Mouse (Mus musculus): Measurements from ENCODE around the gene Per3.

Gene Per3

DNA sequence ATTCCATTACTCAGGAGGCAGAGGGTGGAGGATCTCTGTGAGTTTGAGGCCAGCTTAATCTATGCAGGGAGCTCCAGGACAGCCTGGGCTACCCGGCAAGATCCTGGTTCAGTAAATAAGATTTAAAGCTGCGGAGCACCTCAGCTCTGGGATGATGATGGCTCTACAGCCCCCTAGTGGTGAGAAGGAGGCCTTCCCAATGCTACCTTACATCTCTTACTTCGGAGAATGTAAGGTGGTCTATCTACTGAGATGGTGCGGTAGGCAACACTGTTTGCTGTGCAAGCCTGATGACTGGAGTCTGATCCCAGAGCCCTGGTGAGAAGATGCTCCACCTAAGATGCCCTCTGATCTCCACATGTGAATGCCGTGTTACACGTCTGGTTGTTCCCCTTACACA is 17.5 kb downstream of the Per3 start:
- 50% methylated on average over 6 of the region's 6 CpGs for WGBS

DNA sequence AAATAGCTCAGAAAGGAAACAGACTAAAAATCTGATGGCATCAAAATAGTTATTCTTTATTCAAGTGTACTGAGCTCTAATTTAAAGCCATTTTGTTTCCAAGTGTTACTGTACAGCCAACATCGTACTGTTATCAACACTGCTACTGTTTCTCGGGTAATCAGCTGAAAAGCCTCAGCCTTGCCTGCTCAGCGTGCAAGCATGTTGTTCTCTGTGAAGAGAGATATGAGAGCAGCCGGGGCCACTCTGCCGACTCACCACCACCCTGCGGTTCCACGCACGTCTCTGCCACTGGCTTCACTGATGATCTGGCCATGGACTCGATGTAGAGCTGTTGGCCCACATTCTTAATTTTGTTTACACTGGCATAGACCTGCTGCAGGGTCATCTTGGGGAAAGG is 20.3 kb downstream of the Per3 start:
- 83% methylated on average over 9 of the region's 9 CpGs for WGBS

DNA sequence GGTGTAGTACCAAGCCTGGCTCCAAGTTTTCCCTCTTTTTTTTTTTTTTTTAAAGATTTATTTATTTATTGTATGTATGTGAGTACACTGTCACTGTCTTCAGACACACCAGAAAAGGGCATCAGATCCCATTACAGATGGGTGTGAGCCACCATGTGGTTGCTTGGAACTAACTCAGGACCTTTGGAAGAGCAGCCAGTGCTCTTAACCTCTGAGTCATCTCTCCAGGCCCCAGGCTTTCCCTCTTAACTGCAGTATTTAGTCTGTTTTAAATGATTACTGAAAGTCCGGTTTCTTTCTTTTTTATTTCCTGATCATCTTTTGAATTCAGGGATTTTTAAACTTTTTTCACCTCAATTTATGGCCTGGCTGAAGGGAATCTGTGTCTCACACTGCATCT is 27.1 kb downstream of the Per3 start:
- WGBS, result 100% methylated on average over 1 of the region's 1 CpGs

DNA sequence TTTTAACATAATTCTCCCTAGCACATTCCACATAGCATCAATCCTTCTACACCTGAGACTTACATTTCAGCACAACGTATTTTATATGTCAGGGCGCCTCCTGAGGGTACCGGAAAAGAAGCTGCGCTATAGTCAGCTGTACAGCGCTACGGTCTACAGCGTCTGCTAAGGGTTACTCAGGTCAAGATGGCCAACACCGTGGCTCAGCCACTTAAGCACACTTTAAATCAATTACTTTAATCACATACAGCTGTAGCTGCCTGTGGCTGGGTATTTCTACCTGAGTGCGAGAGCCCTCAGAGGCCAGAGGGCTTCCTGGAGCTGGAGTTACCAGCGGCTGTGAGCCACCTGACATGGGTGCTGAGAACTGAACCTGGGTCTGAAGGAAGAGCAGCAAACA is 28.5 kb downstream of the Per3 start:
- whole genome bisulfite sequencing, result 95% methylated on average over 10 of the region's 10 CpGs

DNA sequence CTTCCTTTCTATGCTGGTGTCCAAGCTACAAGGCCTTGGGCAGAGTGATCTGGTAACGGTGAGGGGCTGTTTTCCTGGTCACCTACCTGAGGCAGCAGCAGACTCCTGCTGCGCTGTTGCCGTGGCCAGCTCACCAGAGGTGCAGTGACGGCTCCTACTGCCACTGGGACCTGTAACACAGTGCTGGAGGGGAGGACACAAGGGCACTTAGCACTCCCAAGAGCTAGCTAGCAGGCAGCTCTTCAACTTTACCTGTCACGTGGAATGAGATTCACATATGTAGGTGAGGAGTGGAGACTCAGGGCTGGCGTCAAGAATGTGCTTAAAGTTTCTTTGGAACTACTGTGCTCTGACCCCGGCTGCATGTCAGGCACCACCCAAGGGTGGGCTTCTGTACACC is 34.1 kb downstream of the Per3 start:
- 95% methylated on average over 7 of the region's 7 CpGs for WGBS

DNA sequence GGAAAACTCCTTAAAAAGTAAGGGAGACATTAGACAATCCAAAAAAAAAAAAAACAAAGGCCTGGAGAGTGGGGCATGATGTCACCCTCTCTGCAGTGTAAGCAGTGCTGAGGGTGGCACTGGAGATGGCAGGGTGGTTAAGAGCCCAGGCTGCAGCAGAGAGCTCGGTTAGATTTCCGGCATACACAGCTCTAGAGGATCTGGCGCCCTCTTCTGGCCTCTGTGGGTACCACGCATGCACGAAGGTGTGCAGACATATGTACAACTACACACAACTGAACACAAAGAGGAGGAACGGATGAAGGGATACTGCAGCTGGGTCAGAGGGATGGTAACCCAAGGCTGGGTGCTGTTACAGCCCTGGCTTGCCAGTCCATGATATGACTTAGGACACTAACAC is 37.5 kb downstream of the Per3 start:
- 63% methylated on average over 6 of the region's 6 CpGs for WGBS

DNA sequence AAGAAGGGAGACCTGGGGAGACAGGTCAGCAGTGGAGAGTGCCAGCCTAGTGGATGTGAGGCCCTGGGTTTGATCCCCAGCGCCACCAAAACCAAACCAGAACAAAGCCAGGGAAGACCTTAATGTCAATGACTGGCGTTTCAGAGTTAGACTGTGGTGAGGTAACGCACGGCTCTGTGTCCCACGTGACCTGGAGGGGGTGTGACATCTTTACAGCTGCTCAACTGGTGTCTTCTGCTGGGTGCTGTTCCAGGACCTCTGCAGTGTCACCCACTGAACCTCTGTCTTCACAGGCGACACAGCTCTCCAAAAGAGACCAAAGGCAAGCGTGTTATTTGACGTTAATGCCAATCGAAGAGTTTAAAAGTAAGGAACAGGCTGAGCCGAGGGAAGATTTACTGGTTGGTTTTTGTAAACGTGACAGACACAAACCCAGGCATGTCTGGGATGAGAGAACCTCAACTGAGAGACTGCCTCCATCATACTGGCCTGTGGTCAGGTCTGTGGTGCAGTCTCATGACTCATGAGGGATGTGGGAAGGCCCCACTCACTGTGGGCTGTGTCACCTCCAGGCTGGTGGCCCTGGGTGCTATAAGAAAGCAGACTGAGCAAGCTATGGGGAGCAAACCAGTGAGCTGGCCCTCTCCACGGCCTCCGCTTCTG is 38.7 kb downstream of the Per3 start:
- WGBS, result 94% methylated on average over 13 of the region's 13 CpGs

DNA sequence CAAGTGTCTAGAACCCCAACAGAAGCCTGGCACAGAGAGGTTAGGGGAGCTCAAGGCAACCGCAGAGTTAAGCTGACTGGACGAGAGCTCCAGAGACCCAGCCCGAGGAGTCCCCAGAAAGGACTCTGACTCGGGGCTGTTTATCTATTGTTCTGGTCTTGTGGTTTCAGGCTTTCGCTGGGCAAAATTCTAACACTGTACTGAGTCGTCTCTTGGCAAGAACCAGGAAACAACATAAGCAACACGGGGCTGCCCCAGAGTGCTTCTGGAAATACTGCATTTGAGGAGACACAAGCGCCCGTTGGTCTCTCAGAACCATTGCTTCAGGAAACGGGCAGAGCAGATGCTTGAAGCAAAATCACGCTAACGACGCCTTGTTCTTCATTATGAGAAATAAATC is 43.1 kb downstream of the Per3 start:
- WGBS, result 68% methylated on average over 13 of the region's 13 CpGs

DNA sequence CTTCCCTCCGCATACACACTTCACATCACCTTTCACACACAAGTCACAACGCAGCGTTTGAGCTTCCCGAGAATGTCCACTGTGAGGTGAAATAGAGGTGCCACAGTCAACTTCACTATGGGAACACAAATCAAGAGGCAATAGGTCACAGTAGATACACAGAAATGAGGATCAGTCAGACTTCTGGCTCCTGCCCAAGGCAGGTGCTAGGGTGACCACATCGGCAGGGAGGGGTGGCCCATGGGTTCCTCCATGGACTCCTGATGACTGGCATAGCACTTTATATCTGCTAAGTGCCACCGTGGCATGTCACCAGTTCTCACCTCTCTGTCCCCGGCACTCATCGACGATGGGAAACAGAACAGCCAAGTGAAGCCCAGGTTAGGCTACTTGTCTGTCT is 45.8 kb downstream of the Per3 start:
- 94% methylated on average over 9 of the region's 9 CpGs for WGBS

DNA sequence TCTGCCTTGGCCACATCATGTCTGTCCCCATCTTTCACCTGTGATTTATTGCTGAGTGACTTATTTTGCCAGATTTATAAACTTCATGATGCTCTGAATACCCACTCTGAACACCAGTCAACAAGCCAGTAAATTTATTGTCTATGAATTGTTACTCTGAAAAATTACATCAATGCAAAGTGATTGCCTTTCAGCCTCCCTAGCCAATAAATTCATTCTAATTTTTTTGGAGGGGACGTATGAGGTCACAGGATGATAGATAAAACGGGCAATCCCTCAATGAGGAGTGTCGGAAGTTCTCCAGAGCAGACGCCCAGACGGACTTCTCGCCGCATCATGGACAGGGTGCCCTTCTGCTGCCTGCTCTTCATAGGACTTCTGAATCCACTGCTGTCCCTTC is 47.7 kb downstream of the Per3 start, which contains the start of gene Uts2:
Gene Uts2 (plus strand): TSS at position 301 of the 400 bp plus-strand sequence.
- 93% methylated on average over 7 of the region's 7 CpGs for WGBS

DNA sequence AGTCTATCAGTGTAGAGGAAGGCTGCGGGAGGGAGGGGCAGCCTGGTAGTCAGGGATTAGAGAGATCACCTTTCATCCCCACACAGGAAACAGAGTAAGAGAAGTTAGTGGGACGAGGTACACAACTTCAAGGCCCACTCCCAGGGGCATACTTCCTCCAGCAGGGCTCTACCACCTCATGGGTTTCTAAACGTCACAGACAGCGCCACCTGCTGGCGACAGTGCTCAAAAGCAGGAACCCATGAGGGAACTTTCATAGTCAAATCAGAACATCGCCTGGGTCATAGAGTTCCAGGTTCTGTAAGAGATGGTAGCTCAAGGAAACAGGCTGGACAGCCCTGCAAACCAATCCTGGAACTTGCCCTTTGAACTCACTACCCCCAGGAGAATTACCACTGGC is 54.3 kb downstream of the Per3 start:
- WGBS, result 52% methylated on average over 6 of the region's 6 CpGs

DNA sequence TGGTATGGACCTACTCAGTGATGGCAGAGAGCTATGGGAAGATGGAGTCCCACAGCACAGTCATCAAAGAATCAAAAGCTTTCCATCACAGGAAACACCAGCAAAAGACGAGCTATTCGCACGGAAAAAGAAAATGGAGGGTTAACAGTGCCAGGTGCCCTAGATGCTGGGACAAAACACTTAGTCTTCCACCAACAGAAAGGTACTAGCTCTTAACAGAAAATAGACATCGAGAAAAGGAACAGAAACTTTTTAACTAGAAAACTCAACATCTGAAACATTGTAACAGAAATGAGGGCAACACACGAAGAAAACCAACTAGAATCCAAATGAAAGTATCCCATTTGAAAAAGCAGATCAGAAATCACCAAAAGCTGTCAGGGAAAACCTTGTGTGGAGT is 64.3 kb downstream of the Per3 start:
- WGBS, result 80% methylated on average over 5 of the region's 5 CpGs

DNA sequence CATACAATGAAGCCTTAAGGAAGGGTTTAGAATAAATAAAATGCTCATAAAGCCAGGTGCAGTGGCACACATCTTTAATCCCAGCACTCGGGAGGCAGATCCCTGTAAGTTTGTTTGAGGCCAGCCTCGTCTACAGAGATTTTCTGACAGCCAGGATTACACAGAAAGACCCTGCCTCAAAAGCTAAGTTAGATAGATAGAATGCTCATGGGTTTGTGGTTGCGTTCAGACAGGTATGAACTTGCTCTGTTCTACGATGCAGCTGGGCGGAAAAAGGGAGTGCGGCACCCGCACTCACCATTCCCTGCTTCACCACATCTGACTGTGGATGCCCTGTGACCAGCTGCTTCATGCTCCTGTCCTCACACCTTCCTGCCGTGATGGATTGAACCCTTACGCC is 65.0 kb downstream of the Per3 start:
- WGBS, result 87% methylated on average over 9 of the region's 9 CpGs

DNA sequence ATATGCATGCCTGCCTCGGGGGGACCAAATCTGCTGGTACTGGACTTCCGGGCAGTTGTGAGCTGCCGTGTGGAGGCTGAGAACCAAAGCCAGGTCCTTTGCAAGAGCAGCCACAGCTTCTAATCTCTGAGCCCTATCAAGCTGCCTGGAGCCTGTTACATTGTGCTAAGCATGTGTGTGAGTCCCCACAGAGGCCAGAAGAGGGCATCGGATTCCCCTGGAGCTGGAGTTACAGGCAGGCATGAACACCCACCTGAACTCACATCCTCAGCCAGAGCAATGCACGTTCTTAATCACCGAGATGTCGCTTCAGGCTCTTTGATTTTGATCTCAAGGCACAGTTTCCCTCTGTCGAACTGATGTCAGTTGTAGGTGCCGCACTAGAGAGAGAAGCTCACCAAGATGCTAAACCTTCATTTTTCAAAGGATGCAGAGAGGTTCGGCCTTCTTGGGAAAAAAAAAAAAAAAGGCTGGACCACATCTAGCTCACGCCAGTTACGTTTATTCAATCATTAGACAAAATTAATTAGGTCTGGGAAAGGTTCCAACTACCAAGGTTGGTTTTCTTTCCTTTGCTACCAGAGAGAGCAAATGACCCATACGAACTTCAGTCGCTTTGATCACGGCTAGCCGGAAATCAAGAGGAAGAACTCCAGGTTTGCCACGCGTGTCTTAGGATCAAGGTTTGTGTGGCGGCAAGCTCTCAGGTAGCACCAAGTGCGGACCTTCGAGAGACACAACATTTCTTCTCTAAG is 66.1 kb downstream of the Per3 start:
- WGBS, result 66% methylated on average over 21 of the region's 21 CpGs

DNA sequence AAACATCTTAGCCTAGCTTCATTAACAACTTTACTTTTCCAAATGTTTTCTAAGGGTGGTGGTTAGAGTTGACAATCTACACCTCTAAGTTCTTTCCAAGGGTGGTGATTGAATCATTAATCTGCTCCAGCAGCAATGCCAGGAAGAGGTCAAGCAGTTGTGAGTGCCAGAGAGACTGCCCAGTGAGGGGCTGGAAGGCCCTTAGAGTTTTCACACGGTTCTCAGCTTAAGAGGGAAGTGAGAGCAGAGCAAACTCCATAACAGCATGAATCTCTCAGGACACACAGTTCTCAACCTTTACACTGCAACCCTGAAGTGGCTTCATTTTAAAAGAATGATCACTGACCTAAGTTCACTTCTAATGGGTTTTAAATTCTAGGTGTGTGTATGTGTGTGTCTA is 69.3 kb downstream of the Per3 start:
- WGBS, result 50% methylated on average over 1 of the region's 1 CpGs

DNA sequence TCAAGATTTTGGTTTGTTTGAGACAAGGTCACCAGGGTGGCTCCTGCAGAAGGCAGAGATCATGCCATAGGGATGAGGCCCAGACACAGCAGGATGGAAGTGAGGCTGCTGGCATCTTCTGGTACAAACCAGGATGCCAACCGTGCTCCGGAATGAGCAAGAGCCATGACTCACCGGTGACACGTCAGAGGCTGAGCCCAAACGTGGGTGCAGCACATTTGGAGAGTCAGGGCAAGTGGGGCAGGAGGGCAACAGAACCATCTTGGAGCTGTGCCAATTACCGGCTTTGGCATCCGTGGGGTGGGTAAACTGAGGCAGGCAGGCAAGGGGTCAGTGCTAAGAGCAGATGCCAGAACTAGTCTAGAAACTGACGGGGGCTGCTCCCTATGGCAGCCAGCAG is 71.2 kb downstream of the Per3 start:
- WGBS, result 61% methylated on average over 8 of the region's 8 CpGs

DNA sequence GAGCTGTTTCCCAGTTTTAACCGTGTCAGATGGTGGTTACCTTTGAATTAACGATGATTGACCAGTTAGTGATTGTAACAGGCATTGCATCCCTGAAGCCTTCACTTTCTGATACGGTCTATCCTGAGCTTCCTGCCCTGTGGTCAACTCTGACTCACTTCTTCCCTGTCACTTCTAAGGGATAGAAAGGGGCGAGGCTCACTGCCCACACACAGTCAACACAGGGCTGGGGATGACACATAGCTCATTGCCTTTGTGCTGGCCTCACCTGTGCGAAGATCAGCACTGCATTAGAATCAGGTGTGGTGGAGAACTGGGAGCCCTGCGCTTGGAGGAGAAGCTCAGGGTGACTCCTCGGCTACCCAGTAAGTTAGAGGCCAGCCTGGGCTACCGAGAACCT is 75.5 kb downstream of the Per3 start:
- WGBS, result 91% methylated on average over 8 of the region's 8 CpGs

DNA sequence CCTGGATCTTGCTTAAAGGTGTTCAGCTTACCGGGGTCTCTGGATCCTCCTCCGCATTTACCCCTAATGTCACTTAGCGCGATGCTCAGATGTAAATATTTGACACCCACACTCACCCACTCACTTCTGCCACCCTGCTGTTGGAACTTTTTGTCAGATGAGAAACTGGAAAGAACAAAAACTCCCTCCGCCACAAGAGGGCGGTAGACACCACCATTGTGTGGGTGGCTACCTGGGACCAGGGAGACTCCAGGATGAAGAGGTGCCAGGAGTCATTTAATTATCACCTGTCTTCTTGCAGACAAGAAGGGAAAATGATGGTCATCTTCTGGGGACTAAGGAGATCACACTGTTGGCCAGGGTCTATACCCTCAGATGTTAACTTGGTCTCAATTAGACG is 77.9 kb downstream of the Per3 start:
- WGBS, result 17% methylated on average over 7 of the region's 7 CpGs

DNA sequence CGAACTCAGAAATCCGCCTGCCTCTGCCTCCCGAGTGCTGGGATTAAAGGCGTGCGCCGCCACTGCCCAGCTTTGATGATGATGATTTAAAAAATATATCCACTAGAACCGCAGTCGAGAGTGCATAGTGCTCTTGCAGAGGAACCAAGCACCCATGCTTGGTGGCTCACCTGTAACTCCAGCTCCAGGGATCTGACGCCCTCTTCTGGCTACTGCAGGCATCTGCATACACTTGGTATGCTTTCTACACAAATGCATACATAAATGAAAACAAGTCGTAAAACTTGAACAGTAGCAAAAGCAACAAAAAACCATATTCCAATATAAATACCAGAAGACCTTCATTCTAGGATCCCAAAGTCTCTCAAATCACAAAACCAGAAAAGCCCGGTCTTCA is 78.9 kb downstream of the Per3 start:
- WGBS, result 70% methylated on average over 11 of the region's 11 CpGs

DNA sequence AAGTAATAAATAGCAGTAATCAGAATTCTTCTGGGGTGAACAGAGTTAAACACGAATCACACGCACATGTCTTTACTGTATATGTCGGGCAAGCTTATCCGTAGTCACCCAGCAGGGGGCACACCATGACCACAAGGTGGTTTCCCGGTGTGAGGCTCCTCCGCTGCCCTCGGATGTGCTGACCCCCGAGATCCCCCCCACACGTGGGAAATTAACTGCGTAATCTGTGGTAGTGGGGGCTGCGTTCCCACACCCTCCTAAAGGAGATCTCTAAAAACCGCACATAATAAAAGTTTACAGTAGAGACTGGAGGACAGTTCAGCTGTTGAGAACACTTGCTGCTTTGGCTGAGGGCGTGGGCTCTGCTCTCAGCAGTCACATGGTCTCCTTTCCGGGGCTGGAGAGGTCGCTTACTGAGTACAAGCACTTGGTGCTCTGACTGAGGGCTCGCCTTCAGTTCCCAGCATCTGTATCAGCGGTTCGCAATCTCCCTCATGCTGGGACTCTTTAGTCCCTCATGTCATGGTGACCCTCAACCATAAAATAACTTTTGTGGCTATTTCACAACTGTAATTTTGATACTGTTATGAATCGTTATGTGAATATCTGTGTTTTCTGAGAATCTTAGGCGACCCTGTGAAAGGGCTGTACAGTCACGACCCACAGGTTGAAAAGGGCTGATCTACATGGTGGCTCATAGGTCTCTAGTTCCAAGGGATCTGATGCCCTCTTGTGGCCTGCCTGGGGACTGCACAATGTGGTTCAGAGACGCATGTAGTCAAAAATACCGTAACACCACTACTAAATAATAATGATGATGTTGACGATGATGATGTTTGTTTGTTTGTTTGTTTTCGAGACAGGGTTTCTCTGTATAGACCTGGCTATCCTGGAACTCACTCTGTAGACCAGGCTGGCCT is 79.6 kb downstream of the Per3 start:
- WGBS, result 8% methylated on average over 25 of the region's 25 CpGs

DNA sequence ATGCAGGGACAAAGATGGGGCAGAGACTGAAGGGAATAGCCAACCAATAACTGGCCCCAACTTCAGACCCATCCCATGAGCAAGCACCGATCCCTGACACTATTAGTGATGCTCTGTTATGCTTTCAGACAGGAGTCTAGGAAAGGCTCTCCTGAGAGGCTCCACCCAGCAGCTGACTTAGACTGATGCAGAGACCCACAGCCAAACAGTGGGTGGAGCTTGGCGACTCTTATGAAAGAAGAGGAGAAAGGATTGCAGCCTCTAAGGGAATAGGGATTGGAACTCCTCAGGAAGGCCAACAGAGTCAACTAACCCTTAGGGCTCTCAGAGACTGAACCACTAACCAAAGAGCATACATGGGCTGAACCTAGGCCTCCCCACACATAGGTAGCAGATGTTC is 80.8 kb downstream of the Per3 start:
- 61% methylated on average over 2 of the region's 2 CpGs for WGBS

DNA sequence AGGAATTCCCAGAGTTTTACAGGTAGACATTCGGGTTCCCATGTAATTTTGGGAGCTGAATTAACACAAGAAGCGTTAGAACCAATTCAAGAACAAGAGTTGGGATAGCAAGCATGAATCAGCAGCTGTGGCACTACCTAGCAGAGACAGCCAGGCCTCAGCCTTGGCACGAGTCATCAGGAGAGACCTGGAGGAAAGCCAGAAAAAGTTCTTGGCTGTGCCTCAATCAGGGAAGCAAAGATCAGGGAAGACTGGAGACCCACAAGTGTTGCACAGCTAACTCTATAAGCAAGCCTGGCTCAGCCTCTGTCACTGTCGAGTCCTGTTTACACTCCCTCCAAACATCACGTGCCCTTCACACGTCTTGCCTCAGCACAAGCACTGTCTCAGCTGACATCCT is 82.2 kb downstream of the Per3 start:
- 27% methylated on average over 6 of the region's 6 CpGs for WGBS

DNA sequence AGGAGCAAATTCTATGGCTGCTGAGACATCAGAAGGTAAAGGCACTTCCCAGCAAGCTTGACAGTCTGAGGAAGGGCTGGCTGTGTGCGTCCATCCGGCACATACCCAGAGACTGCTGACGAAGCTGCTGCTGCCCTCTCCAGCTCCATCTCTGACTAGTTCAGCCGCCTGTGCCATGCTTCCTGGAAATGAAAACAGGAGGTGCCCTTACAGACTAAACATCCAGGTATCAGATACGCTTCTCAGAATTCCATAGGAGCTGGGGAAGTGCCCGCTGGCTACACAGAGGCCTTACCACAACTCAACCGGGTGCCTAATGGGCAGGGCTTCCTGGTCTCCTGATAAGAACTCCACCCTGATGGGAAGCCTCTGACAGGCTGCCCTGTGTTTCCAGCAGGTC is 85.9 kb downstream of the Per3 start:
- WGBS, result 80% methylated on average over 7 of the region's 7 CpGs

All from cerebral cortex, adult 2 months (tissue).